ENCODE assay signal across 16 mouse cellular contexts in genomic region chr8:90499315-90499714, GRCm38 (mm10).
"Had no signal": no experiment of that assay in that cellular context is flagged by ENCODE, and none has a peak within 500 bp of the region (broad histone marks: within the 10 kb centered on the region; RNA-seq: fewer than 3 reads in every experiment).

No protein-coding gene starts in this region.

- H3K9ac ChIP-seq: limb, embryonic 13.5 days; liver, embryonic 14.5 days; stomach, embryonic 15.5 days had no signal

- H3K27ac ChIP-seq: kidney, postnatal 0 days; limb, embryonic 13.5 days; liver, embryonic 14.5 days; stomach, embryonic 15.5 days had no signal

- DNase-seq: kidney, adult 11 months; kidney, adult 9 months; kidney, postnatal 36 days; layer of hippocampus, adult 9-11 months; layer of hippocampus, postnatal 36 days; left cerebral cortex, postnatal 4 days; lung, adult 2 months; lung, postnatal 36 days; right cerebral cortex, postnatal 14 days; thymus, adult 2 months; thymus, postnatal 25 days had no signal

- H3K36me3 ChIP-seq: limb, embryonic 13.5 days; stomach, embryonic 15.5 days had no signal

- H3K4me3 ChIP-seq: limb, embryonic 13.5 days; stomach, embryonic 15.5 days had no signal

- ATAC-seq: lung, postnatal 0 days had no signal

- H3K27me3 ChIP-seq: limb, embryonic 13.5 days; stomach, embryonic 15.5 days had no signal

- H3K4me2 ChIP-seq: limb, embryonic 13.5 days; stomach, embryonic 15.5 days had no signal

- H3K9me3 ChIP-seq: limb, embryonic 13.5 days; stomach, embryonic 15.5 days had no signal
